Mouse (Mus musculus) liver, adult 2 months (tissue): ENCODE data around the gene Cpox. TPM values are rescaled to one million over a fixed set of nuclear protein-coding genes. Genes with fewer than 3 reads are reported as not detected.
A peak's percentile ranks its signal among the peaks of the same experiment; 100 is the strongest.

ENCODE experiments used
- DNase-seq: peaks from one replicate; pipeline ENCODE4 v3.0.0-alpha.2; 2011; ENCODE audit warnings: low read depth, low spot score; ENCODE audit errors: extremely low read depth
- H3K27ac ChIP-seq: fragments of 200-500 bp; replicated peaks from 2 replicates; pipeline ENCODE4 v1.5.1; 2012; ENCODE audit warnings: low read depth, mild to moderate bottlenecking, control low read depth, inconsistent platforms, low read length; ENCODE audit not compliant: insufficient read depth
- H3K27me3 ChIP-seq: fragments of 200-500 bp; 2 replicates; pipeline ENCODE4 v1.6.1; 2012; ENCODE audit warnings: mild to moderate bottlenecking, moderate library complexity, low read length, inconsistent platforms; ENCODE audit not compliant: control insufficient read depth, insufficient read depth
- H3K36me3 ChIP-seq: fragments of 200-500 bp; 2 replicates; pipeline ENCODE4 v1.6.1; 2012; ENCODE audit warnings: low read length, inconsistent platforms; ENCODE audit not compliant: control insufficient read depth, insufficient read depth
- H3K4me1 ChIP-seq: fragments of 200-500 bp; 2 replicates; pipeline ENCODE4 v1.6.1; 2011; ENCODE audit warnings: low read length; ENCODE audit not compliant: control insufficient read depth, insufficient read depth
- H3K4me3 ChIP-seq: fragments of 200-500 bp; 2 replicates; pipeline ENCODE4 v1.5.1; 2011; ENCODE audit warnings: low read depth, mild to moderate bottlenecking, control low read depth, low read length, moderate library complexity; ENCODE audit not compliant: insufficient read depth
- H3K79me2 ChIP-seq: fragments of 200-500 bp; 2 replicates; pipeline ENCODE4 v1.6.1; 2012; ENCODE audit warnings: inconsistent platforms, mild to moderate bottlenecking, low read length, moderate library complexity; ENCODE audit not compliant: control insufficient read depth, insufficient read depth
- H3K9ac ChIP-seq: fragments of 200-500 bp; 2 replicates; pipeline ENCODE4 v1.6.1; 2012; ENCODE audit warnings: low read depth, mild to moderate bottlenecking, control low read depth, inconsistent platforms, low read length
- CTCF ChIP-seq: fragments of 200-500 bp; IDR thresholded peaks from 2 replicates; pipeline ENCODE4 v1.5.1; 2011; ENCODE audit warnings: low read depth, low read length, control low read depth
- POLR2A ChIP-seq: fragments of 200-500 bp; IDR thresholded peaks from 2 replicates; pipeline ENCODE4 v1.6.1; 2011; ENCODE audit warnings: low read length, control low read depth; ENCODE audit not compliant: insufficient read depth; ENCODE audit errors: extremely low read depth
- whole genome bisulfite sequencing: fragments of 180-500 bp; shearing (Covaris S2); methylation state at CpG from one replicate; pipeline ENCODE4 v1.1.7; 2018; 5-methylcytosine and 5-hydroxymethylcytosine counted together
- polyA plus RNA-seq: library from polyadenylated mRNA; depleted of rRNA; stranded (reverse); fragments of >200 nt; gene quantifications from 2 replicates; pipeline ENCODE4 v1.2.3, GENCODE M21; 2012
- total RNA-seq: library from RNA; depleted of rRNA; stranded (reverse); fragments of >200 nt; gene quantifications from 2 replicates; pipeline ENCODE4 v1.2.3, GENCODE M21; 2014

Gene Cpox
- total and polyA plus RNA-seq, 2 experiments: 68.1 to 75.2 TPM

DNA sequence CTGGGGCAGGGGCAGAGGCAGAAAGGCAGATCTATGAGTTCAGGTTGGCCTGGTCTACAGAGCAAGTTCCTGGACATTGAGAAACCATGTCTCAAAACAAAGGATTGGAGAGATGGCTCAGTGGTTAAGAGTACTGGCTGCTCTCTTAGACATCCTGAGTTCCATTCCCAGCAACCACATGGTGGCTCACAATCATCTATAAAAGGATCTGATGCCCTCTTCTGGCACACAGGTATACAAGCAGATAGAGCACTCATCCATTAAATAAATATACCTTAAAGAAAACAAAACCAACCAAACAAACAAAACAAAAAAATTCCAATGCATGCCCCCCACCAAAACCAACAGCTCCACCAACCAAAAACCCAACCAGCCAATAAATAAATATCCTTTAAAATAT, 14.4 kb downstream of the Cpox start:
- no peak overlapping the region for H3K9ac ChIP-seq
- TF ChIP-seq POLR2A (no peak), CTCF (no peak)
- H3K4me1 ChIP-seq: no peaks in the 10 kb centered on the region
- H3K36me3 ChIP-seq: peaks cover 12% of the 10 kb centered on the region
- H3K4me3 ChIP-seq: no peak overlapping the region
- H3K27ac ChIP-seq: no peak overlapping the region
- peak; percentile 44 for DNase-seq
- H3K79me2 ChIP-seq: no peaks in the 10 kb centered on the region
- no peaks in the 10 kb centered on the region for H3K27me3 ChIP-seq

DNA sequence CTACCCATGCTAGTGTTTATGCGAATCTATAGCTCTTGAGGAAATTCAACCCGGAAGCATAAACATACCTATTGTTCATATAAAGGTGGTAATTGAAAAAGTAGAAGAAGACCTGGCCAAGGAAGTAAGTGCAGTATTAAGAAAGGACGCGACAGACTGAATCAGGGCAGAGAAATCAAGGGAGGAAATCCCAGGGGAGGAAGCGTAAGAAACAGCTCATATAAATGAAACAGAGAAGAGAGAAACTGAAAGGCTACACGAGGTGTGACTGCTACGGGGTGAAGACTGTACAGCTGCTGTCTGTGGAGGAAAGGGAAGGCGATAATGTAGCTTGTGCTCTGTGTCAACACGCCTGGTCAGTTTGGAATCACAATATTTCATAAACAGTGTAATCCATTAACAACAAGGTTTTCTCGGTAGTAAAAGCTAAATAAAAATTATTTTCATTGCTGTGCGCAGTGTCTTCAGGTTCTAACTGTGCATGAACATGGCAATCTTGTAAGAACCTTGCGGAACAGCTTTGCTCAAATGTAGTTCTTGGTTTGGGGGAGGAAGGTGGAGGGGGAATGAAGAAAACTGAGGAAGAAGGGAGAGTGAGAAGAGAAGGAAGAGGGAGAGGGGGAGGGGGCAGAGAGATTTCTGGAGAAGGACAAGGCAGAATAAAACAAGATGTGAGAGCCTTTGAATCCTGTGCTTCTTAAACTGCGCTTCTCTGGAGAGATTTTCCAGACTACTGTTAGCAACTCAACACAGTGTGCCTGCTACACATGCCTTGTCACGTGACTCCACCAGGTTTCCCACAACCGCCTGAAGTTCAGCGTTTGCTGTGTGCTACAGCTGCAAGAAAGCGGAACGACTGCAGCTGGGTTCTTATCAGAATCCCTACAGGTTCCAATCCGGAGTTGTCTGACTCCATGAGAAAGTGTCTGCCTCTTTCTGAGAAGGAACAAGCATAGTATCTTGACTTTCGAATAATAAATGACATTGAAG, 15.8 kb downstream of the Cpox start:
- peak overlapping the region; percentile 33; the same call in 1 of the 2 replicates for H3K4me3 ChIP-seq
- no peaks in the 10 kb centered on the region for H3K4me1 ChIP-seq
- WGBS: 74% methylated on average over 20 of the region's 20 CpGs

DNA sequence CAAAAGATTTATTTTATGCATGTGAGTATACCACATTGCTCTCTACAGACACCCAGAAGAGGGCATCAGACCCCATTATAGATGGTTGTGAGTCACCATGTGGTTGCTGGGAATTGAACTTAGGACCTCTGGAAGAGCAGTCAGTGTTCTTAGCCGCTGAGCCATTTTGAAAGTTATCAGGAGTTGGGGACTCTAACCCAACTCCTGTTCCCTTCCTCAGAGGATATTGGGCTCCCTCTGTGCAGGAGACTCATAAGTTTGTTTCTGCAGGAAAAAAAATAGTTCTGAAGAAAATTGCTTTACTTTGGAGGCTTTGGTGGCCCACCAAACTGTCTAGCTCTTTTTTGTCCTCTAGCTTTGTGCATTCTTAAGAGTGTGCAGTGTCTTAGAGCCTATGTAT, 18.4 kb downstream of the Cpox start:
- TF ChIP-seq CTCF: no peak
- no peak for TF ChIP-seq POLR2A
- no peak overlapping the region for H3K27ac ChIP-seq
- no peaks in the 10 kb centered on the region for H3K79me2 ChIP-seq
- no peak overlapping the region for H3K4me3 ChIP-seq
- H3K27me3 ChIP-seq: no peaks in the 10 kb centered on the region
- H3K9ac ChIP-seq: no peak overlapping the region
- H3K4me1 ChIP-seq: no peaks in the 10 kb centered on the region
- no peaks in the 10 kb centered on the region for H3K36me3 ChIP-seq
- 93% methylated on average over 1 of the region's 1 CpGs for WGBS
- no peak for DNase-seq

More for the DNA sequence above, 15.8 kb downstream of the Cpox start:
- no peak for TF ChIP-seq POLR2A
- TF ChIP-seq CTCF: no peak
- no peak for DNase-seq
- no peak overlapping the region for H3K9ac ChIP-seq
- no peaks in the 10 kb centered on the region for H3K27me3 ChIP-seq
- no peaks in the 10 kb centered on the region for H3K79me2 ChIP-seq
- H3K27ac ChIP-seq: no peak overlapping the region
- H3K36me3 ChIP-seq: peaks cover 8% of the 10 kb centered on the region

DNA sequence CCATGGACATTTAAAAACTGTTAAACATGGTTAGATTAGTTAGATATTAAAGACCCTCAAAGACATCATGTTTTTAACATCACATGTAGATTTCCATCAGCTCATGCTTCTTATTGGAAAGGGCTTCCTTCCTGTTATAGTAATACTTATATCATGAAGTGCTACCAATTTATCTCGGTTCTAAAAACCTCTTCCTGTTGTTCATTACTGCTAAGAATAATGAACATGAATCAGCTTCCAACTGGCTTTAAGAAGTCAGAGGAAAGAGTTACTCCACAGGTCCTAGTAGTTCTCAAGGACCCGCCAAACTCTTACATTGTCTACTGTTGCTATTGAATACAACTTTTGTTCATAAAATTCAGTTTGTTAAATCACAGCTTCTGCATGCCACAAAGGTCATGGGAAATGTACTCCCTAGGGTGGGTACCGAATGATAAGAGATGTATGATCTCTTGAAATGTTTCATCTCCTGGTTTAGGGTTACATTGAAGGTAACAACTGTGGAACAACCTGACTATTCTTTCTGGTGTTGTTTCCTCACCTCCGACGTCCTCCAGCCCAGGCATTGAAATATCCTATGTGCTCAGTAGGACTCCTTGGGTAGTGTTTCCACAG, 19.6 kb downstream of the Cpox start:
- Histone ChIP-seq H3K4me3 (no peak overlapping the region), H3K27ac (no peak overlapping the region), H3K4me1 (no peaks in the 10 kb centered on the region), H3K79me2 (no peaks in the 10 kb centered on the region), H3K27me3 (no peaks in the 10 kb centered on the region), H3K36me3 (no peaks in the 10 kb centered on the region), H3K9ac (no peak overlapping the region)
- 76% methylated on average over 5 of the region's 5 CpGs for WGBS
- TF ChIP-seq CTCF (no peak), POLR2A (no peak)
- DNase-seq: no peak

DNA sequence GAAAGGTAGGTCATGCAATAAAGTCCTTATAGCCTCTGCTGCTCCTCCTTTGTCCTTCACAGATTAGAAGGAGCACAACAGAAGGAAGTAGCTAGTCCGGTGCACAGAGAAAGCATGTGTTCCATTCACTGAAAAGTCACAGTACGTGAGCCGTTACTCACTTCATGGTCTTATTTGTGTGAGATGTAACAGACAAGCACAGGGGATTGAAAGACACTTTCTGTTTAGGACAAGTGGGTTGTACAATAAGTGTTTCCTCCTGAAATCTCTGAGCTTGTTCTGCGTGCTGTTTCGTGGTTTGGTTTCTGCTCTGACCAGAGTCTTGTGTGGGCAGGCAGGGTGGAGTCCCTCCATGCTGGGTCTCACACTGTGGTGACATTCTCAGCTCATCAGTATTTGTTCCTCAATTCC, 20.2 kb downstream of the Cpox start:
- no peak overlapping the region for H3K4me3 ChIP-seq
- H3K27me3 ChIP-seq: no peaks in the 10 kb centered on the region
- no peak for TF ChIP-seq CTCF
- no peak for TF ChIP-seq POLR2A
- WGBS: 71% methylated on average over 5 of the region's 5 CpGs
- no peaks in the 10 kb centered on the region for H3K36me3 ChIP-seq
- no peak overlapping the region for H3K27ac ChIP-seq
- no peaks in the 10 kb centered on the region for H3K79me2 ChIP-seq
- no peaks in the 10 kb centered on the region for H3K4me1 ChIP-seq
- no peak for DNase-seq
- H3K9ac ChIP-seq: no peak overlapping the region

DNA sequence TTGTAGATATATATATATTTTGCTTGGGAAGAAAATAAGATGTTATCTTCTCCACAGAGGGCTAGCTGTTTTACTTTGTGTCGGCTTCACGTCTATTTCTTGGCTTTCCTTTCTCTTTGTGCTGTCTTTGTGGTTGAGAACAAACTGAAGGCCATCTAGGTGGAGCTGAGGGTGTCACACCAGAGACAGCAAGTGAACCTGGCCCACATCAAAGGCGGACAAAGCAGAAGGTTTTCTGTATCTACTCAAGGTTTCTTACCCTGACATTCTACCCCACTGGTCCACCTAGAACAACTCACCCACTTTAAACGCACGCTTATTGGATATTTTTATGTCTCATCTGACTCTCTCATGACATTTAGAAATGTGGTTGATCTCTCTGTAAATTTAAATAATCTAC, 24.0 kb downstream of the Cpox start:
- Histone ChIP-seq H3K9ac (no peak overlapping the region), H3K4me3 (no peak overlapping the region), H3K4me1 (no peaks in the 10 kb centered on the region), H3K27ac (no peak overlapping the region), H3K27me3 (no peaks in the 10 kb centered on the region), H3K79me2 (no peaks in the 10 kb centered on the region), H3K36me3 (no peaks in the 10 kb centered on the region)
- 93% methylated on average over 5 of the region's 5 CpGs for WGBS
- TF ChIP-seq POLR2A: no peak
- no peak for TF ChIP-seq CTCF
- no peak for DNase-seq
